14 mouse cellular contexts compared by ENCODE assay signal in genomic region chr13:44231403-44231802, GRCm38 (mm10).
DNase-seq lines count a peak whose midpoint lies in the region; ATAC-seq lines count a peak whose summit lies in the region.
"Had no signal": no experiment of that assay in that cellular context is flagged by ENCODE, and none has a peak within 500 bp of the region (broad histone marks: within the 10 kb centered on the region; RNA-seq: fewer than 3 reads in every experiment).

No protein-coding gene starts in this region.

- intact Hi-C loops in gastrocnemius, postnatal 14 days (cut with DNase I; ENCODE audit: low total_unique reads) = loop anchor here (10.0 kb wide), 1 partner anchor 63 kb away; no protein-coding TSS in a partner anchor

- H3K27ac ChIP-seq in forebrain, embryonic 13.5 days = peak overlapping the region; percentile 76
- peak overlapping the region; percentile 71 for H3K27ac ChIP-seq in midbrain, embryonic 12.5 days (replicated peaks)

- no peaks in the 10 kb centered on the region for H3K36me3 ChIP-seq in forebrain, embryonic 13.5 days (ENCODE audit: poor library complexity, severe bottlenecking)
- no peaks in the 10 kb centered on the region for H3K36me3 ChIP-seq in midbrain, embryonic 12.5 days
- H3K36me3 ChIP-seq: limb, embryonic 13.5 days had no signal

- peaks cover 58% of the 10 kb centered on the region for H3K4me1 ChIP-seq in forebrain, embryonic 13.5 days
- peaks cover 59% of the 10 kb centered on the region for H3K4me1 ChIP-seq in midbrain, embryonic 12.5 days

- peaks cover 49% of the 10 kb centered on the region for H3K27me3 ChIP-seq in forebrain, embryonic 13.5 days
- peaks cover 49% of the 10 kb centered on the region for H3K27me3 ChIP-seq in midbrain, embryonic 12.5 days
- H3K27me3 ChIP-seq: limb, embryonic 13.5 days; Patski had no signal

- H3K9ac ChIP-seq in forebrain, embryonic 13.5 days = 0 out of 2 replicates have a peak overlapping the region, but pooled peaks have one; percentile 18
- H3K9ac ChIP-seq in midbrain, embryonic 12.5 days (replicated peaks) = no peak overlapping the region
- H3K9ac ChIP-seq: limb, embryonic 13.5 days; lung, embryonic 14.5 days had no signal

- H3K4me3 ChIP-seq in forebrain, embryonic 13.5 days = no peak overlapping the region
- H3K4me3 ChIP-seq in midbrain, embryonic 12.5 days = no peak overlapping the region
- H3K4me3 ChIP-seq: limb, embryonic 13.5 days had no signal

- no peak for ATAC-seq in forebrain, embryonic 13.5 days
- peak; percentile 44; the same call in 1 of the 2 replicates for ATAC-seq in midbrain, embryonic 12.5 days (ENCODE audit: low FRiP score, low read depth)
- ATAC-seq: Patski had no signal

- 20% methylated on average over 4 of the region's 4 CpGs for WGBS in forebrain, embryonic 13.5 days
- 12% methylated on average over 4 of the region's 4 CpGs for WGBS in midbrain, embryonic 12.5 days

- H3K9me3 ChIP-seq in forebrain, embryonic 13.5 days (replicated peaks) = no peaks in the 10 kb centered on the region
- no peaks in the 10 kb centered on the region for H3K9me3 ChIP-seq in midbrain, embryonic 12.5 days
- H3K9me3 ChIP-seq: limb, embryonic 13.5 days had no signal

- DNase-seq in gastrocnemius, postnatal 14 days = peak; percentile 67
- DNase-seq in gastrocnemius, postnatal 4 days (ENCODE audit: low spot score in 2 of 2) = no peak
- DNase-seq in Muller cell, postnatal 12 days (ENCODE audit: inconsistent ontology term) = peak; percentile 36
- no peak for DNase-seq in kidney, adult 9 months
- no peak for DNase-seq in c-Kit-positive CD71-positive TER-119-positive erythroid progenitor cells, embryonic 14.5 days (ENCODE audit: low spot score)
- DNase-seq in right cerebral cortex, postnatal 4 days = no peak
- DNase-seq: adrenal gland, postnatal 10 days; cerebellum, adult 11-12 months; lung, embryonic 14.5 days; thymus, postnatal 36 days had no signal

- no peak overlapping the region; the same call in 1 of the 2 replicates for H3K4me2 ChIP-seq in forebrain, embryonic 13.5 days
- no peak overlapping the region for H3K4me2 ChIP-seq in midbrain, embryonic 12.5 days (replicated peaks)
- H3K4me2 ChIP-seq: lung, embryonic 14.5 days had no signal

Comparison
In these comparisons a context has a peak if more than half of its experiments do, and no peak if none do; other contexts are left out.
1. DNase-seq: peak in gastrocnemius, postnatal 14 days (single experiment) and Muller cell, postnatal 12 days (single experiment); none in gastrocnemius, postnatal 4 days (0 of 2), kidney, adult 9 months (single experiment), c-Kit-positive CD71-positive TER-119-positive erythroid progenitor cells, embryonic 14.5 days (single experiment) and right cerebral cortex, postnatal 4 days (single experiment).